Mouse (Mus musculus): ENCODE measurements at regions not wholly inside any gene's neighbourhood (a gene's known extent, or its start where the extent isn't known, plus 50 kb on each side); places are given as distances from the start of the nearest gene placed in this dataset.

DNA sequence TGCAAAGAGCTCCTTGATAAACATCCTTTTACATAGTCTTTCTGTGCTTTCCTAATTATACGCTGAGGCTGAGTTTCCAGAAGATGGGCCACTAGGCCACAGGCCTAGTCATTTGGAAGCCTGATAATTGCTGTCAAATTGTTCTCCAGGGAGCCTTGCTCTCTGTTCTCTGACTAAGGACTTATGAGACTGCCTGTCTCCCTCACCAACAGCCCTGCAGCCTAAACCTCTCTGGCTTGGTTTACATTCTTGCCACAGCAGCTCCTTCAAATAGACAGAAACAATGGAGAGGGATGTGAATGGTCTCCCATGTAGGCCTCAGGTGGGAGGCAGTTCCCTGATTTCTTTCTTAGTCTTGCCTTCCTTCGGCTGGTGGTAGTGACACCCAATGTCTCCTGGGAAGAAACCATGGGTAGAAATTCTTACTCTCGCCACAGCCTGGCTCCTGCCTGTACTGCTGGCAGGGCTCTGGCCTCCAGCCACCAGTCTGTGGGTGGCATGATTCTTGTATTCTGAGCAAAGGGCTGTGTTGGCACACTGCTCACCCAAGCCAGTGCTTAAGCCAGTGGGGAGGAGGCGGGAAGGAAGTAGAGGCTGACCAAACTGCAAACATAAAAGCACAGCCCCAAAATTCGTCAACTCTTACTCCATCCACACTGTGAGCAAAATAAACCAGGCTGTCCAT, 176.2 kb upstream of the Marcks start:
- H3K4me3 ChIP-seq (replicated peaks in 1 of 3; ENCODE audit: low read depth in 2 of 3, low read length in 2 of 3, poor library complexity in 1 of 3), result no peak overlapping the region
- H3K9ac ChIP-seq (ENCODE audit: insufficient read depth, low read depth), result no peak overlapping the region
- peaks cover 12 to 28% of the 10 kb centered on the region in 2 experiments for H3K4me1 ChIP-seq (ENCODE audit: control insufficient read depth in 1 of 2, insufficient read depth in 2 of 2)
- dilution Hi-C loops (cut with MboI; ENCODE audit: extremely low pct_ligation_motif_present, extremely low pct_unique_long_range_greater_than_20kb, low sequenced_read_pairs), result no loop called here
- TF ChIP-seq ELF1 (IDR thresholded peaks at IDR 0.05; ENCODE audit: low read depth, low read length) (no peak), JUND (conservative IDR thresholded peaks at IDR 0.05; ENCODE audit: low read depth, low read length) (no peak), POLR2A (IDR thresholded peaks at IDR 0.05; ENCODE audit: low read depth, low read length) (no peak), ZMIZ1 (IDR thresholded peaks at IDR 0.05; ENCODE audit: low read depth, low read length) (no peak), ETS1 (conservative IDR thresholded peaks at IDR 0.05; ENCODE audit: low read depth, low read length) (no peak), EP300 (IDR thresholded peaks at IDR 0.05; ENCODE audit: low read length) (no peak)
- H3K4me2 ChIP-seq (ENCODE audit: insufficient read depth, low read depth, poor library complexity, severe bottlenecking), result no peak overlapping the region
- no peaks in the 10 kb centered on the region for H3K27me3 ChIP-seq (replicated peaks)
- in situ Hi-C loops (cut with MboI; ENCODE audit: low pct_ligation_motif_present, low pct_unique_long_range_greater_than_20kb, low sequenced_read_pairs), result no loop called here
- H3K79me2 ChIP-seq (replicated peaks; ENCODE audit: control insufficient read depth, extremely low read depth, insufficient read depth, poor library complexity, severe bottlenecking), result no peaks in the 10 kb centered on the region
- no peak for DNase-seq (ENCODE audit: extremely low read depth)
- no peak overlapping the region for H3K27ac ChIP-seq (ENCODE audit: insufficient read depth, low read depth)
- H3K36me3 ChIP-seq (replicated peaks in 1 of 2; ENCODE audit: control insufficient read depth in 1 of 2, insufficient read depth in 1 of 2, low read length in 1 of 2), result no peaks in the 10 kb centered on the region
- peaks cover 2% of the 10 kb centered on the region for H3K9me3 ChIP-seq (replicated peaks; ENCODE audit: low read length)

DNA sequence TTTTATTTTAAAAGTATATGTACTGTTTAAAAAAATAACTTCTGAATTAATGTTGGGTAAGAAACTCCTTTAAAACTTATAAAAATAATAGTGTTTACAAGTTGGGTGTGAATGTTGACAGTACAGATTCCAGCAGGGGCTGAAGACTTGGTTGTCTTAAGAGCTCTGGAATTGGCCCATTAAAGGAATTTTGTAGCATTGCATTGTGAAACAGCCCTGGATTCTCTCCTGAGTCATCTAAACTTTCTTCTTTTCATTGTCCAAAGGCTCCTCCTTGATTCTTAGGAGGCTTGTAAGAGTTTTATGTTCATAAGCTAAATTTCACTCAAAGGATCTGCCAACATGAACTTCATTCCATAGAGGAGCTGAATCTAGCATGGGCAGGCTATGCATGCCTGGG, 174.7 kb upstream of the Marcks start:
- H3K9ac ChIP-seq (ENCODE audit: insufficient read depth, low read depth), result no peak overlapping the region
- no peaks in the 10 kb centered on the region for H3K27me3 ChIP-seq (replicated peaks)
- peaks cover 2% of the 10 kb centered on the region for H3K9me3 ChIP-seq (replicated peaks; ENCODE audit: low read length)
- peaks cover 5 to 14% of the 10 kb centered on the region in 2 experiments for H3K4me1 ChIP-seq (ENCODE audit: control insufficient read depth in 1 of 2, insufficient read depth in 2 of 2)
- H3K27ac ChIP-seq (ENCODE audit: insufficient read depth, low read depth), result no peak overlapping the region
- H3K79me2 ChIP-seq (replicated peaks; ENCODE audit: control insufficient read depth, extremely low read depth, insufficient read depth, poor library complexity, severe bottlenecking), result no peaks in the 10 kb centered on the region
- TF ChIP-seq USF1 (IDR thresholded peaks at IDR 0.05; ENCODE audit: low read depth, low read length) (no peak), ZC3H11A (IDR thresholded peaks at IDR 0.05; ENCODE audit: low read depth, low read length) (no peak), SIN3A (IDR thresholded peaks at IDR 0.05; ENCODE audit: low read length) (no peak), MEF2A (IDR thresholded peaks at IDR 0.05; ENCODE audit: borderline replicate concordance, low read depth, low read length) (no peak), JUND (conservative IDR thresholded peaks at IDR 0.05; ENCODE audit: low read depth, low read length) (no peak), TBP (conservative IDR thresholded peaks at IDR 0.05; ENCODE audit: low read depth, low read length) (no peak), CTCF (conservative IDR thresholded peaks at IDR 0.05 in 1 of 2, IDR thresholded peaks at IDR 0.05 in 1 of 2; ENCODE audit: low read depth in 2 of 2, low read length in 2 of 2) (no peak), MAFK (IDR thresholded peaks at IDR 0.05; ENCODE audit: insufficient replicate concordance, low read length) (no peak)
- no peak for DNase-seq (ENCODE audit: extremely low read depth)
- dilution Hi-C loops (cut with MboI; ENCODE audit: extremely low pct_ligation_motif_present, extremely low pct_unique_long_range_greater_than_20kb, low sequenced_read_pairs), result no loop called here
- no peaks in the 10 kb centered on the region for H3K36me3 ChIP-seq (replicated peaks in 1 of 2; ENCODE audit: control insufficient read depth in 1 of 2, insufficient read depth in 1 of 2, low read length in 1 of 2)
- no peak overlapping the region for H3K4me2 ChIP-seq (ENCODE audit: insufficient read depth, low read depth, poor library complexity, severe bottlenecking)
- H3K4me3 ChIP-seq (replicated peaks in 1 of 3; ENCODE audit: low read depth in 2 of 3, low read length in 2 of 3, poor library complexity in 1 of 3), result no peak overlapping the region
- in situ Hi-C loops (cut with MboI; ENCODE audit: low pct_ligation_motif_present, low pct_unique_long_range_greater_than_20kb, low sequenced_read_pairs), result no loop called here

Measured in CH12.LX (cell line).